Mouse (Mus musculus) central nervous system, embryonic 18 days (tissue): Measurements from ENCODE around the gene Olfr1006. TPM values are rescaled to one million over a fixed set of nuclear protein-coding genes. Genes with fewer than 3 reads are reported as not detected.

Experiments
- polyA plus RNA-seq: library from polyadenylated mRNA; depleted of rRNA; stranded (reverse); fragments of >200 nt; gene quantifications from 2 replicates; pipeline ENCODE4 v1.2.3, GENCODE M21; 2012; rRNA removed

Gene Olfr1006
- not detected in 2 replicates for polyA plus RNA-seq

DNA sequence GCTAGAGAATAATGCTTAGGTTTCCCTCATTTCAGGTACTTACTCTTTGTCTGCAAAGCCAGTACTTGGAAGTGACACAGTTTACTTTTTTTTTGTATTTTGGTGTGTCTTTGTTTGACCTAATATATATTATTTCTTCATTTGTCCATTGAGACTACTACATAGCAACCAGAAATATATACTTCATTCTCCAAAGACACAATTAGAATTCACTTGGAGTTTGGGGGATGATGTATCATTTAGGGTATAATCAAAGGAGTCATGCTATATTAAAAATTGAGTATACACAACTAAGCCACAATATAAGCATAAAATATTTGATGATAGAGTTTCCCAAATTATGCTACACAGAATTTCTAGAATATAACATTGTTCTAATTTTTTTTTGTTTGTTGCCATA, at the start of gene Olfr1006:
Gene Olfr1006 (minus strand): TSS at position 101 of the 400 bp plus-strand sequence.

DNA sequence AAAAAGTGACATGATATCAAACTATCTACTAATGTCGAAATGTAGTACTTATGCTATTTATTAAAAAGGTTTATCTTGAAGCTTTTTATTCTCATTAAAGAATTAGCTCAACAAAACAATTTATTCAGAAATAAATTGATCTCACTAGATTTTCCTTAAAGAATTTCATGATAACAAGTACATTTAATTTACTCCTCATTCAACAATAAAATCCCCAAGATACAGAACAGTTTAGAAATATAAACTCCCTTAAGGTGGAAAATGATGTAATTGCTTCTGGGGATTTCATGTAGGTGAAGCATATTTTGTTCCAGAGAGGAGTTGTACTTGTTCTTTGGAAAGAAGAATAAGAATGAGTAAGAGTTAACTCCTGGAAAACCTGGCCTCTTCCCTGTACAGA, 36.6 kb upstream of the Olfr1006 start, which contains the start of gene Olfr1009:
Gene Olfr1009 (plus strand): TSS at position 301 of the 400 bp plus-strand sequence.

DNA sequence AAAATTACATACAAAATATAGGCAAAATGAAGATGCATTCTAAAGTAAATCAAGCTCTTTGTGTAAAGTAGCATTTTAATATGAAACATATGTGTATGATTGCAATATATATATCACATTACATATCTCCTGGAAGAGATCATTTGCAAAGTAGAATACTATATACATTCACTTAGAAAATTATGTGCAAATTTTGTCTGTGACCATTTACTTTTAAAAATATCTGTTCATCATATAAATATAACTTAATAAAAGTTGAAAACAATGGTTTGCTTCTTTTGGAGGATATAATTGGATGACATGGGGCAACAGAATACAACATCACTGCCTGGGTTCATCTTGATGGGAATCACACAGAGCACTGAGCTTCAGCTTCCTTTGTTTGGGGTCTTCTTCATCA, 10.6 kb upstream of the Olfr1006 start, which contains the start of gene Olfr1008:
Gene Olfr1008 (plus strand): TSS at position 301 of the 400 bp plus-strand sequence.

DNA sequence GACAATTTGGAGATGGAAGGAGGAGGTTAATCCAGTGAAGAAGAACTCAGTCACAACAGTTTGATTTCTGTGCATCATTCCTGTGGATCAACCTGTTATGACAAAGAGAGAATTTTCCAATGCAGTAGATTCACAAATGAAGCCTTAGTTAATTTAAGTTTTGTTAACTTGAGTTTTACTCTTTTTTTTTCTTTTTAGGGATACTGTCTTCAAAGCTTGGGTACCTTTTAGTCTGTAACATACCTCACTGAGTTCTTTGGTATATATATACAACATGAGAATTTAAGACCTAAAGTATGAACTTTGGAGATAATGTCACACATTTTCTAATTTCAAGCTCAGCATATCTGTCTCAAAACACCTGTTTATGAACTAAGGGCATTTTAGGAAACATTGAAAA, 14.2 kb downstream of the Olfr1006 start, which contains the start of gene Olfr154:
Gene Olfr154 (minus strand): TSS at position 101 of the 400 bp plus-strand sequence.

DNA sequence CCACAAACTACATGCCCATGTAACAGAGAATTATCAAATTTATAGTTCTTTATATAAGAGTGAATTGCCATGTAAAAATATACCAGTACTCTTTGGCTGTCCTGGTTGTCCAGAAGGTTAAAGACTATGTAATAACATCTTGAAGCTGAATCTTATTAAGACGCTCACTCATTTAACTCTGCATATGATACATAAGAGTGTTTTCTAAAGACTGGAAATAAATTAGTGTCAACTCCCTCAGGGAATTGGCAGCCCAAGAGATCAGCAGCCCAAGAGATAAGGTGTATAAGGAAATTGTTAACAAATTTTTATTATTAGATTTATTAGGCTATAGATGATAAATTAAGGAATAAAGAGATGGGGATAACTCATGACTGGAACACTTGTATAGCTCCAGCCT, 28.0 kb downstream of the Olfr1006 start, which contains the start of gene Olfr1002:
Gene Olfr1002 (minus strand): TSS at position 101 of the 400 bp plus-strand sequence.

Other genes with a start within 250 kb of the Olfr1006 start
- gene Olfr994, start 242.3 kb downstream of the Olfr1006 start, polyA plus RNA-seq, result not detected in 2 replicates
- gene Olfr995, start 235.1 kb downstream of the Olfr1006 start, polyA plus RNA-seq, result not detected in 2 replicates
- gene 4833423E24Rik, start 159.7 kb downstream of the Olfr1006 start, polyA plus RNA-seq, result 0.12 and 0.29 TPM in 2 replicates
- not detected in 2 replicates for gene Olfr996, start 99.6 kb downstream of the Olfr1006 start, polyA plus RNA-seq
- gene Olfr998, start 89.8 kb downstream of the Olfr1006 start, polyA plus RNA-seq, result not detected in 2 replicates
- gene Olfr1000, start 66.9 kb downstream of the Olfr1006 start, polyA plus RNA-seq, result not detected in 2 replicates
- gene Olfr1002, start 28.1 kb downstream of the Olfr1006 start, polyA plus RNA-seq, result not detected in 2 replicates
- not detected in 2 replicates for gene Olfr154, start 14.3 kb downstream of the Olfr1006 start, polyA plus RNA-seq
- gene Olfr1008, start 10.7 kb upstream of the Olfr1006 start, polyA plus RNA-seq, result not detected in 2 replicates
- gene Olfr1009, start 36.7 kb upstream of the Olfr1006 start, polyA plus RNA-seq, result not detected in 2 replicates
- not detected in 2 replicates for gene Olfr1012, start 84.0 kb upstream of the Olfr1006 start, polyA plus RNA-seq
- gene Olfr1013, start 88.3 kb upstream of the Olfr1006 start, polyA plus RNA-seq, result not detected in 2 replicates
- gene Olfr1014, start 93.9 kb upstream of the Olfr1006 start, polyA plus RNA-seq, result not detected in 2 replicates
- not detected in 2 replicates for gene Olfr1015, start 103.2 kb upstream of the Olfr1006 start, polyA plus RNA-seq
- gene Olfr1016, start 123.8 kb upstream of the Olfr1006 start, polyA plus RNA-seq, result not detected in 2 replicates
- not detected in 2 replicates for gene Olfr1018, start 139.7 kb upstream of the Olfr1006 start, polyA plus RNA-seq
- gene Olfr1019, start 166.7 kb upstream of the Olfr1006 start, polyA plus RNA-seq, result not detected in 2 replicates
- not detected in 2 replicates for gene Olfr1020, start 168.3 kb upstream of the Olfr1006 start, polyA plus RNA-seq
- gene Olfr1022, start 189.8 kb upstream of the Olfr1006 start, polyA plus RNA-seq, result not detected in 2 replicates
- not detected in 2 replicates for gene Olfr1023, start 206.9 kb upstream of the Olfr1006 start, polyA plus RNA-seq
- gene Olfr1024, start 226.3 kb upstream of the Olfr1006 start, polyA plus RNA-seq, result not detected in 2 replicates
- not detected in 2 replicates for gene Olfr1025-ps1, start 236.4 kb upstream of the Olfr1006 start, polyA plus RNA-seq
- gene Olfr1026, start 242.8 kb upstream of the Olfr1006 start, polyA plus RNA-seq, result not detected in 2 replicates